Mouse (Mus musculus) lung, adult 2 months (tissue): Measurements from ENCODE around the gene Taf3. TPM values are rescaled to one million over a fixed set of nuclear protein-coding genes. Genes with fewer than 3 reads are reported as not detected.

Source experiments
- DNase-seq: peaks from one replicate; pipeline ENCODE4 v3.0.0; 2022
- H3K4me1 ChIP-seq: fragments of 200-500 bp; 2 replicates; pipeline ENCODE4 v1.6.1; 2011; ENCODE audit warnings: low read length; ENCODE audit not compliant: control insufficient read depth, insufficient read depth
- H3K4me3 ChIP-seq: fragments of 200-500 bp; replicated peaks from 2 replicates; pipeline ENCODE3; 2011; ENCODE audit warnings: low read depth, mild to moderate bottlenecking, control low read depth, low read length; ENCODE audit errors: extremely low read depth
- CTCF ChIP-seq: fragments of 200-500 bp; IDR thresholded peaks from 2 replicates; pipeline ENCODE4 v1.5.1; 2011; ENCODE audit warnings: mild to moderate bottlenecking, low read length, control low read depth; ENCODE audit not compliant: insufficient read depth
- POLR2A ChIP-seq: fragments of 200-500 bp; IDR thresholded peaks from 2 replicates; pipeline ENCODE4 v1.6.1; 2011; ENCODE audit warnings: low read depth, mild to moderate bottlenecking, control low read depth, low read length, borderline replicate concordance; ENCODE audit errors: extremely low read depth
- WGBS: fragments of 180-500 bp; shearing (Covaris S2); methylation state at CpG from one replicate; pipeline ENCODE4 v1.1.7; 2018; 5-methylcytosine and 5-hydroxymethylcytosine counted together
- polyA plus RNA-seq: library from polyadenylated mRNA; depleted of rRNA; stranded (reverse); fragments of >200 nt; gene quantifications from 2 replicates; pipeline ENCODE4 v1.2.3, GENCODE M21; 2012

The Taf3 gene
- polyA plus RNA-seq, 1 experiment: 5.8 TPM

- Histone ChIP-seq H3K4me1 (peaks cover 3% of the 10 kb centered on the region; the same call in 1 of the 2 replicates), H3K4me3 (no peak overlapping the region)
- DNase-seq: no peak
- WGBS: 17% methylated on average over 7 of the region's 7 CpGs
- TF ChIP-seq POLR2A (no peak), CTCF (no peak)
Observed at GRCm38 (mm10) chr2:9886921-9887610, 161.3 kb downstream of the Taf3 start.

- H3K4me3 ChIP-seq: no peak overlapping the region
- 55% methylated on average over 3 of the region's 3 CpGs for WGBS
- H3K4me1 ChIP-seq: peaks cover 3% of the 10 kb centered on the region; the same call in 1 of the 2 replicates
- no peak for TF ChIP-seq POLR2A
- TF ChIP-seq CTCF: no peak
- DNase-seq: no peak
Observed at GRCm38 (mm10) chr2:9886031-9886430, 162.4 kb downstream of the Taf3 start.

GRCm38 (mm10) chr2:9885217-9885770, 163.1 kb downstream of the Taf3 start:
- 34% methylated on average over 14 of the region's 14 CpGs for WGBS
- no peak for TF ChIP-seq CTCF
- TF ChIP-seq POLR2A: no peak
- no peak for DNase-seq
- H3K4me3 ChIP-seq: no peak overlapping the region
- H3K4me1 ChIP-seq: peaks cover 3% of the 10 kb centered on the region; the same call in 1 of the 2 replicates

DNA sequence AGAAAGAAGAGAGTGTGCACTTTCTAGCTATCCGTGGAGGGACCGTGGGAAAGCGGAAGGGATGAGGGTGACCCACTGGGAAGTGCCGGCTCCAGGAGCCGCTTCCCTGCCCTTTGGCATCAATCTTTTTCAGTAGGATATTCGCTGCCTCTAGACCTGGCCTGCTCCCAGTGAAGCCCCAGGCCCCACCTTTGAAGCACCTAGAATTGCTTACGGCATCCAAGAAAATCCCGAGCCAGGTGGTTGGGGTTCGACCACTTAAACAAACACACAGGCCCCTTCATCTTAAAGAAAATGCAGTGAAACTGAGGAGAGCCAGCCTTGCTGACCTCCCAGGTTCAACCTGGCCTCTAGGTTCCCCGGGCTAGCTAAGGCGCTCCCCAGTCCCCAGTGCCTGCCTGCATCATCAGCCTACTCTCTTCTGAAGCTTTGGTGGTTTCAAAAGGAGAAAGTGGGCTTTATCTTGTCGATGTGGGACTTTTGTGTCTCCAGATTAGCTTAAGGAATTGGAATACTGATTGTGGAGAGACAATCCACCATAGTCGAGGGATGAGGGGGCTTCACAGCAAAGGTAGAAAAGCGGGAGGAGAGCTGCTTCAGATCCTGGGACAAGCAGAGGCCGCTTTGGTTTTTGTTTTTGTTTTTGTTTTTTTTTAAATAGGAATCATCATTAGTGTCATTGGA, 163.7 kb downstream of the Taf3 start:
- Histone ChIP-seq H3K4me3 (no peak overlapping the region), H3K4me1 (peaks cover 3% of the 10 kb centered on the region; the same call in 1 of the 2 replicates)
- TF ChIP-seq POLR2A (no peak), CTCF (no peak)
- DNase-seq: no peak
- 33% methylated on average over 15 of the region's 15 CpGs for WGBS

- TF ChIP-seq POLR2A (no peak), CTCF (no peak)
- Histone ChIP-seq H3K4me3 (no peak overlapping the region), H3K4me1 (no peaks in the 10 kb centered on the region; the same call in 1 of the 2 replicates)
- DNase-seq: no peak
- WGBS: 10% methylated on average over 27 of the region's 27 CpGs
Observed at GRCm38 (mm10) chr2:9883803-9884532, 164.4 kb downstream of the Taf3 start.

DNA sequence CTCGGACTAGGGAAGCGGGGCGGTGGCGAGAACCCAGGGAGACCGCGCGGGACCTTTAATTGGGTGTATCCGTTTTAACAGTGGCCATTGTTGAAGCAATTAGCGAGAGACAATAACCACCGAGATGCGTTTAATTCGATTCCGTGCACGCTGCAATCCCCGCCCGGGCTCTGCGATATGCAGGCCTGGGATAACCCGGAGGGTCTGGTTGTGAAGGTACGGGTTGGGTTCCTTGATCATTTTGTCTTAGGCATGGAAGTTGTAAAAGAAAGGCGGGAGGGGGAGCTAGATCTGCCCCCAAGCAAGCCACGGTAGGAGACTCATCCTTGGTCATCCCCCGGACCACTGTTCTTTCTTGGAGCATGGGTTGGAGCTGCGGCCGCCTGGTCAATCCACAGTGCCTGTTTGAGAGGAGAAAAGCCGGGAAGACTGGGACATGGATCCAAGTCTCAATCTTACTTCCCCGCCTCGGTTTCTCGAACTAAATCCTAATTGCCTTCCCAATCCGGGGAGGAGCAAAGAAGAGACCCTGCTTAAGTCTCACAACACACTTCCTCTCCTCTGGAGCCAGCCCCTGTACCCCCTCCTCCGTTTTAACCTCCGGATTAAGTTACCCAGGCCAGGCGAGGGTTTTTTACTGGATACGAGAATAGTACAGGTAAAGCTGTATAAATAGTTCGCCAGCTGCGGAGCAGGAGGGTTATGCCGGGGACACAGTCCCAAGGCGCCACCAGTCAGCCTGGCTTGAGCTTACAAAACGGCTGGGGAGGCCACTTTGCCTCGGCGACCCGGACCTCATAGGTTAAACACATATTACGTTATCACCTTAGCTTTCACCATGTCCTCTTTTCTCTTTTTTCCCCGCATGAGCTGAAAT, 165.2 kb downstream of the Taf3 start:
- Histone ChIP-seq H3K4me1 (no peaks in the 10 kb centered on the region), H3K4me3 (peak overlapping the region; percentile 60)
- WGBS: 4% methylated on average over 43 of the region's 43 CpGs
- no peak for DNase-seq
- TF ChIP-seq POLR2A (no peak), CTCF (no peak)

DNA sequence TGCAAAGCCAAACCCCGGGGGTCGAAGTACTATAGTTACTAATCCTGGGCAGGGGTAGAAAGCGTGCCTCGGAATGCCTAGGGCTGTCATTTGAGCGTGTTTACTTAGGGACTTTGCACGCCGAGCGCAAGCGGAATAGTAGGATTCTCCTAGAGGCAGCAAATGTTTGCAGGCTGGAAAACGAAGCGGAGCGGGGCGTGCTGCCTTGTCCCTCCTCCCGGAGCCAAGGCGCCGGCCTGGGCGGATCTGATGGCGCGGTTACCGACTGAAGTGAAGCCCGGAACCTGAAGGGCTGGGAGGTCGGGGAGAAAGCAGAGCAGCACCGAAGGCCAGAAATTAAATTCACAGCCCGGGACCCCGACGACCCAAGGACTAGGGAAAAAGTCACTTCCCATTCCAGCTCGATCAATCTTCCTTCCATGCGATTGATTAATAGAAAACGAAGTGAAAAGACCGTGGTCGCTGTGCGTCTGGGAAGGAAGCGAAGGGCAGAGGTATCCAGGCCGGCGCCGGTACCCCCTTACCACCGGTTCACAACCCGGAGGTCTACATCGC, 165.9 kb downstream of the Taf3 start:
- H3K4me3 ChIP-seq: peak overlapping the region; percentile 60
- 2% methylated on average over 39 of the region's 39 CpGs for WGBS
- TF ChIP-seq CTCF: no peak
- no peak for TF ChIP-seq POLR2A
- no peaks in the 10 kb centered on the region for H3K4me1 ChIP-seq
- DNase-seq: no peak

- no peak for DNase-seq
- TF ChIP-seq CTCF: no peak
- no peak for TF ChIP-seq POLR2A
- Histone ChIP-seq H3K4me1 (no peaks in the 10 kb centered on the region), H3K4me3 (no peak overlapping the region)
- WGBS: 34% methylated on average over 13 of the region's 13 CpGs
Observed at GRCm38 (mm10) chr2:9881611-9882023, 166.8 kb downstream of the Taf3 start.
